Mouse (Mus musculus) yolk sac, embryonic 10.5 days (tissue): ENCODE measurements at regions not wholly inside any gene's neighbourhood (a gene's known extent, or its start where the extent isn't known, plus 50 kb on each side); places are given as distances from the start of the nearest gene placed in this dataset.

Experiments used
- DNase-seq: peaks from one replicate; pipeline ENCODE4 v3.0.0-alpha.2; 2017; ENCODE audit warnings: low spot score

DNA sequence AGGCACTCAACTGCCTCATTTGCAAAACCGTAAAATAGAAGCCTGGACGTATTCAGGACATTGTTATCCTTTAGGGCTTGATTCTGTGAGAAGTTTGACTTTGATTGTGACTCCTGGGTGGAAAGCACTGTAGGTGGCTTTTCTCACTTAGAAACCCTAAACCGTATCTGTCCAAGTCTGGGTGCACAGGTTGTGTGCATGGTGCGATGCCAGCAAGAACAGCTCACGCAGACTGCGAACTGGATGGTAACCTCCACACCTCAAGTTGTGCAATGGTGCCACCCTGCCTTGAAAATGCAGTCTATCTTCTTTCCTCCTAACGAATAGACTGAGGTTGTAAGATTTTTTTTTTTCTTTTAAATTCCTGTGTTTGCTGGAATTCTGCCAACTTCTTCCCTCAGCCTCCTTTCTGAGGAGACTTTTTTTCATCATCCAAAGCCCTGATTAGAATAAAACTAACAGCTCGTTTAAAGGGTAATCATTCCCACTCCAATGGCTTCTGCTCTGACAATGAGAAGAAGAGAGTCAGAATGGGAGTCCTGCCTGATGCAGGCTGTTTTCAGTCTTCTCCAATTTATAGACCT is 383.8 kb upstream of the Slc30a5 start:
- DNase-seq = no peak

DNA sequence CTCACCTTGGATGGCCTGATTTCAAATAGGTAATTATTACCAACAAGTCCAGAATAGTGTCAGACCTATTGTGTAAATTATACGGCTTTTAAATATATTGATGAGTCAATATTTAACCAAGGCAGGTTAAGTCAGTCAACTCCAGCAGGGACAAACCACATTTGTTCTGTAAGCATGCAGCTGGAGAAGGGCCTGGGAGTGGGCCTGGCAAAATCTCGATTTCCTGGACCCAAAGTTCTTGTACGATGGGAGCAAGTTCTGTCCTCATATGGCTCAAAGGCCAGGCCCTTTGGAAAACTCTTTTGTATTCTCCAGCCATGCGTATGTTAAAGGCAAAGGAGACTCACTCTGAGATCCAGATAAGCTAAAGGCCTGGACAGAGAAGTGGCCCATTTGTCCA is 383.2 kb upstream of the Slc30a5 start:
- DNase-seq = no peak

DNA sequence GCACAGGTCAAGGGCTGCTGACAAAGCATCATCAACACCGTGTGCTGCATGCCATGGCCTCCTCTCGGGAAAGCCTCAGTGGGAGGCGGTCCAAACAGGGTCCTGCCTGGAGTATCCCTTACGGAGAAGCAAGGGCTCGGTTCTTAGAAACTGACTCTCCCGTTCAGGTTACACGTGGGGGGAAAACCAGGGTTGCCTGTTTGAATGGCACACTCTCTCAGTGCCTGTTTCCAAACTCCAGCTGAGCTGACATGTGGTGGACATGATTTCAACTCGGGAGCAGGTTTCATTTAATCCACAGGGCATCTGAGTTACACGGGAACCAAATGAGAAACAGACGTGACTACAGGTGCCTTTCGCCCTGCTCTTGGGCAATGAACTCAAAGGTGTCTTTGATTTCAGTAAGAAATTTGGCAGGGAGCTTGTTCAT is 382.6 kb upstream of the Slc30a5 start:
- no peak for DNase-seq

DNA sequence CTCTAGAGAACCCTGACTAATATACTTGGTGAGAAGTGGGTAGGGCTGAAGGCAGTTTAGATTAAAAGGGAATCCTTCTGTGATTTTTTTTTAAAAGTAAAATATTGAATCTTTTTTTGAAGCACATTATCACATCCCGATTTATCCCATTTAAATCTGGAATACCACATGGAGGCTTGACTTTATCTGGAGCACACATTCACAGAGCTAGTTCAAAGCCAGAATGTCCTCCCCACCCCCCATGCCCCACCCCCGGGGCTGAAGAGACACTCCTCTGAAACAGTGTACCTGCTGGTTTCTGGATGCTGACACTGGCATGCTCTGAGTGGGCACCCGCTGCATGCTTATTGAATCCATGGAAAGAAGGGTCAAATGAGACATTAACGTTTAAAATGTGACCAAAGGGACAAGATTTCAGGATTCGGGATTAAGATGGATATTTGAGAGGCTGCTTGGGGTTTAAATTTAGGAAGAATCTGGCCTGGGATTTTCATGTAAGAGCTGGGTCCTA is 382.0 kb upstream of the Slc30a5 start:
- no peak for DNase-seq

DNA sequence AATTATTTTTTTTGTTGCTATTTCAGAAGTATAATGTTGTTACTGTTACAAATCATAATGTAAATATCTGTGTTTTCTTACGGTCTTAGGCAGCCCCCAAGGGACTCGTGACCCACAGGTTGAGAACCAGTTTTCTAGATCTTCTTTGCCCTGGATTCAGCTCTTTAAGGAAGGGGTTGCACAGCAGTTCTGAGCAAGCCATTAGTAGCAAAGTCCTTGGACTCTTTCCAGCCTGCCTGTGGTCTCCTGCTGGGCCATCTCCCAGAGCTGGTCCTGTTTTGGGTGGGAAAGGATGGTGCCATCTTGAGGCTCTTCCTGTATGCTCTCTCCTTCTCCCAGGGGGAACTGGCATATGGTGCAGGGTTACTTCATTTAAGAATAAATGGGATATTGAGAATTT is 380.9 kb upstream of the Slc30a5 start:
- no peak for DNase-seq

DNA sequence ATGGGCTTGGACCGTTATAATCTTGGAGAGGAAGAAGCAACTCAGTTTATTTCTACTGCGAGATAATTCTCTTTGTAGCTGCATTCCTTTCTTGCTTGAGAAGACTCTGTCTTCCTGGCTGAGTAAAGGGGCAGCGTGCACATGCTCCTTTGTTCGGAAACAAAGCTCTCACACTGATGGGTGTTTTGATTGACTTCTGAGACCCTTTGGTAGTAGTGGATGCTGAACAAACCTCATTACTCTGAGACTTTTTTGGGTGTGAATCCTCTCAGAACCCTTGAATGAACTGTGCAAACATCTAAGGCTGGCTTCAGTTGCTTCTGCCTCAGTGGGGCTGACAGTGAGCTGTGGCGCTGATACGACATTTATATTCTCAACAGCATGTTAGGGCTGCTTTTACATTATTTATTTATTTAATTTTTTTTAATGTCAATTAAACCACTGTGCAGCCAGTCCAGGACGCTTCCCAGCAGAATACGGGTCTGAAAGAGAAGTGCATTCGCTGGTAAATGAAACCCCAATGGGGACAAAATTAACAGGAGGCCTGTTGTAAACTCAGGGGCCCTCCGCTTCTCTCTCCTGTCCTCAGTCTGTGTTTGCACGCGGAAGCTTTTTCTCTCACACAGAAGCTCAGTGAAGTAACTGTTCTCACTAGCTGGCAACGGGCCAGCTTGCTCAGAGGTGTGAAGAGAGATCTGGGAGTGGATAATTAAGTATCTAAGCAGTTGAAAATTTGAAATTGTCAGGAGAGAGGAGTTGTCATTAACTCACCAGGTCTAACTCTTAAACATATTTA is 380.1 kb upstream of the Slc30a5 start:
- DNase-seq = no peak

DNA sequence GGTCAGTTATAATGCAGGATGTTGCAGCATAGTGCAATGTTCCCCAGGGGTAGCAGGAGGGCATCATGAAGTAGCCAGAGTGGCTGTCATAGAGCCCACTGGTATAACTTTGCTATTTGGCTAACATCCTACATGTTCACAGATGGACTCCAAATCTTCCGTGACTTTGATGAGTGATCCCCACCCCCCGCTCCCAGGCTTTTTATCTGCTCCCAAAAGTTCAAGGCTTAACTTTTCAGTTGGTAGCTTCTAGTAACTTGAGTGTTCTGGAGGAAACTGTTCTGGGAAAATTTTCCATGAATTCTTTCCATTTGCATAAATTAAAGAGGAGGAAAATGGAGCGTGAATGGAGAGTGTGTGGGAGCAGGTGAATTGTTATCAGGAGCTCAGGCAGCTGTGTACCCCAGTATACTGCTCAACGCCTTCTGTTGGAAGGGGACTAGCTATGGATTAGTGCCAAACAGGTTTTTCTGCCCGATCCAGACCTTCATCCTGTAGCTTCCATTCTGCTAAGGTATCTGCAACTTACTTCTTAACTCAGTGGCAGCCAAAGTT is 379.2 kb upstream of the Slc30a5 start:
- DNase-seq = no peak

DNA sequence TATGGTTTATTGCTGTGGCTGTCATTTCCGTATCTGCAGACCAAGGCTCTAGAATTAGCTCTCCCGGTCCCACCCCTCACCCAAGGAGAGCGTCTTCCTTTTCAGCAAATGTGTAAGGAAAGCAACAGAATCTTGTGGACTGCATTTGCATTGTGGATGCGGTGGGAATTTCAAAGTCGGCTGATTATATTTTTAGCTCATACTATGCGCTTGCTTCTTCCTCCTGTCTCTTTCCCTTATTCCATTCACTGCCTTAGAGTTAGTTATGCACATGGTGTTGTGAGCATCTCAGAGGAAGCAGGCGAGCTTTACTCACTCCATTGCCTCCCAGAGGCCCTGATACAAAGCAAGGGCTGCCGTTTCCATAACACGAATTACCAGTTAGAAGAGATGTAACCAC is 375.6 kb upstream of the Slc30a5 start:
- DNase-seq = no peak

DNA sequence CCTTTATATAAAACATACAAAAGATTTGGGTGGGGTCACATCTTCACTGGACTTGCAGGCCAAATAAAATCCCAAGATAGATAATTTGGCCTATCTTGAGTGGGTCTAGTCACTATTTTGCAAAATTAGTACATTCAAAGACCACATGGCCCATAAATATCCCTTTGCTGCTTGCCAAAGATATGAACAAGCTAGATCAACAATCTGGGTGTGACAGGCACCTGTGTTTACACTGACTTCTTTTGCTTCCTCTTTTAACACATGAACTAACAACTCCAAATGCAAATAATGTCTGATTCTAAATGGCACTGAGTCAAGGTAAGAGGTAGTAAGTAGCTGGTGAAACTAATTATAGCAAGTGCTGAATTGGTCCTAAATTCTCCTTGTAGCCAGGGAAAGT is 370.2 kb upstream of the Slc30a5 start:
- DNase-seq = no peak

DNA sequence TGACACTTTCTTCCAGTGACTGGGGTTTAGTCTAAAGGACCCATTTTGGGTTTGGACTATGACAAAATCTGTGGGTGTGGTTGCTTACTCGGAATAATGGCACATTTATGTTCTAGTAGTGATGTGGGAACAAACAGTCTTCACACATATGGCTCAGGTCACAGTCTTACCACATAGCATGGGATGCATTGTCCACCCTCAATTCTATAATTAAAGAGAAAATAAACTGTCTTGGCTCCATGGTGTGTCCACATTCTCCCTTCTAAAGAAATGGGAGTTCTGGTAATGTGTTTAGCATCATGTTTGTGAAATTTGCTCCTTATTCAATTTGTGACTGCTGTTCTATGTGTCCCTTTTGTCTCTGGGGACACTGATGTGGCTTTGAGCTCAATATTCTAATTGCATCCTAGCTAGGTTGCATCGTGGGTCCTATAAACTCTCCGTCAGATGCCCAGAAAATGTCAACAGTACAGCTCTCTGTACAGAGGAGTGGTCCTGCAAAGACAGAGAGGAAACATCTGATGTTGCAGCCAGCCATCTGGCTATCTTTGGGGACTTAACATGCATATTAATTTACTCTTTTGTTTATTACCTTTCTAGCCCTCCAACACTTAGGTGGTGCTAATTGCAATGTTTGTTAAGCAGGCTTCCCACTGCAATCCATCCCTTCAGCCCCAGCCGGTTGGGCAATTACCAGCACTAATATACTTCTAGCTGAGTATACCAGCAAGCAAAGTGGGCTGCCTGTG is 369.5 kb upstream of the Slc30a5 start:
- DNase-seq = no peak

DNA sequence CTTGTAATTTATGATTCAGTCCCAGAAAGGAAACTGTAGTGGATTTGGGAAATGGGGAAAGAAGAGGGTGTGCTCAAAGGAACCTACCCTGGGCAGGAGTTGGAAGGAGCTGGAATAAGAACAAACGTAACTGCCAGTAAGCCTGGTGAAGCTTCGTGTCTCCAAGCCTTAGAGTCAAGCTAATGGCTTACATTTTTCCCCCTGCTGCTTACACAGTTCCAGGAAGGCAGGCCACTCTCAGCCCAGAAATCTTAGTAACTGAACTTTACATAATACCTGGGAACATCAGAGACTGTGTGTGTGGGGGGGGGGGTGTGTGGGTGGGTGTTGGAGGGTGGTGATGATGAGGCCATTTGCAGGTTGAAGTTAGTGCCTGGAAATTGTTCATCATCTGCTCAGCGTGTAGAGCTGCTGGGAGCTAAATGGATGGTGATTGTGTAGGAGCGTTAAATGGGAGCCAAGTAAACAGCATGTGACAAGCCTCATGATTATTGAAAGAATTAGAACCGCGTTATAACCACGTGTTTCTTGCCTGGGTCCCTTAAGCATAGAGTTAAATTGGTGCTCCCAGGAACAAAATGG is 357.1 kb upstream of the Slc30a5 start:
- no peak for DNase-seq

DNA sequence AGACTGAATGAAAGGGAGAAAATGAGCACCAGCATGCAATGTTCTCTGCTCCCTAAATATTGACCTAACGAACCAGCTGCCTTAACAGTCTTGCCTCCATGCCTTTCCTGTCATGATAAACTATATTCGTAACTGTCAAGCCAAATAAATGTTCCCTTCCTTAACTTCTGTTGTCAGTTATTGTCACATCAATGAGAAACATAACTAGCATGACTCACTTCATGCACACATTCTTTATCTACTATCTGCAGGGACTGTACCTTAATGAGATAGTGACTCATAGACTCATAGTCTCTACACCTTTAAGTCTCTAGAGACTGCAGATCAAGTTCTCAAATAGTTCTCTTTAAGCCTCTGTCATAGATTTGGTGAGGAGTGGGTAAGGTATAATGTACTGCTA is 349.2 kb upstream of the Slc30a5 start:
- DNase-seq = no peak

DNA sequence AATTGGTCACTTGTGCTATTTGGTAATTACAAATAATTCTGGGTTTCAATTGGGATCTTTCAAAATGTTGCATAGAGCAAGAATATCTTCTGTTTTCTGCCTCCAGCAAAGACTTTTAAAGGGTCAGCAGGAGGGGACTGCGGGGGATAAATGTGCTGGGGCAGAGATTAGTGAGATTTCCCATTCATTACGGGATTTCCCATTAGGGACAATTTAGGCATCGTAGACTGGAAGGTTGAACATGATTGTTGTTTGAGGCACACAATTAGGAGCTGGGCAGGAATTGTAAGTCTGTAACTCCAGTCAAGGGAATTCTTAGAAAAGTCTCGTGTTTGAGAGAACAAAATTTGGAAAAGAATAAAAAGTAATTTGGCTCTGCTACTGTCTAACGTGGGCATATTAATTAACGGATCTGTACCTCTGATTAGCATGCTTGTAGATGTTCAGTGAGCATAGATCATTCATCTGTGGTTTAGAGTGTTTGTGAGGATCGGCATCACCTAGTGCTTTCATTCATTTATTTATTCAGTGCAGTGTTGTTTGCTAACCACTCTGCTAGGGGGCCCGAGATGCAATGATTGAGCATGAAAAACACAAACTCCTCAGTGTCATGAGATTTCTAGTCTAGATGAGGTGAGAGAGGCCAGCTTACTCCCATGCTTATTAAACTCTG is 341.9 kb upstream of the Slc30a5 start:
- no peak for DNase-seq

DNA sequence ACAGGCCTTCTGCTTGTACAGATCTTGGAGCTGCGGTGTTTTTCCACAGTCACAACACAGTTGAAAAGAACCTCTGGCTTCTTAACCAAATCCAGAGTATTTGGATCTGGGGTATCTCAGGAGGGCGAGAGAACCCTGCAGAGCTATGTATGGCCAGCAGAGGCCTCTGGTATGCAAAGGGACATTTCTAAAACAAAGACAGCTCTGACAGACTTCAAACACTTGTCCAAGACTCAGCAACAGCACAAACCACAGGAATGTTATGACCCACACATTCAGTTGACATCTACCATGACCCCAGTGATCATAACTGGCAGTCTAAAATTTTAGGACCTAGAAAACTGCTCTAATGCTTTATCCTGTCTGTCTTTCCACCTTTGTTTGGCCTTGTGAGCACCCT is 328.5 kb upstream of the Slc30a5 start:
- DNase-seq = no peak

DNA sequence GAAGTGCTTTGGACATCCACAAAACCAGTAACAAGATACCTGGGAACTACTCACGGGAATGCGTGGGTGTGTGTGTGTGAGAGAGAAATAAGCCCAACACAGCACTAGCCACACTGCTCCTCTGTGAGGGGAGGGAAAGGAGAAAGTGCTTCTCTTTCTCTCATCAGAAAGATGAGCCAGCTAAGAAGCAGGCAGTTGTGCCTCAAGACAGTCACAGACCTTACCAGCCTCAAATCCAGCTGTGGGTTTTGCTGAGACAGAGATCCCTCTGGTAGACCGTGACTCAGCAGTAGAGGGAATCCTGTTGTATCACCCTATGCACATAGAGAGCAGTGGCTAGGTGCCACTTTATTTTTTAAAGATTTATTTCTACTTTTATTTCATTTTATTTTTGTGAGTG is 326.7 kb upstream of the Slc30a5 start:
- DNase-seq = no peak

DNA sequence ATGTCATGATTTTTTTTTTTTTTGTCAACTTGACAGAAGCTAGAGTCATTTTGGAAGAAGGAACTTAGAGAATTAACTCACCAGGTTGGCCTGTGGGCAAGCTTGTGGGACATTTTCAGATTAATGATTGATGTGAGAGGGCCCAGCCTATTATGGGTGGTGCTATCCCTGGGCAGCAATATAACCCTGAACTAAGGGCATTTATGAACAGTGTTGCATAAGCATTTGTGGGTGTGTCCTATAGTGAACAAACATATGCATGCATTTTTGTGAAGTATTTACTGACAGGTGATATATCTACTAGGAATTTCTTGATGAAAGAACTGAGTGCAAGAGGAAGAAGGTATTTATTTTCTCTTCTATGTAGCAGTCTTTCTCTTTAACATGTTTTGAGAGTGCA is 320.5 kb upstream of the Slc30a5 start:
- DNase-seq = no peak

DNA sequence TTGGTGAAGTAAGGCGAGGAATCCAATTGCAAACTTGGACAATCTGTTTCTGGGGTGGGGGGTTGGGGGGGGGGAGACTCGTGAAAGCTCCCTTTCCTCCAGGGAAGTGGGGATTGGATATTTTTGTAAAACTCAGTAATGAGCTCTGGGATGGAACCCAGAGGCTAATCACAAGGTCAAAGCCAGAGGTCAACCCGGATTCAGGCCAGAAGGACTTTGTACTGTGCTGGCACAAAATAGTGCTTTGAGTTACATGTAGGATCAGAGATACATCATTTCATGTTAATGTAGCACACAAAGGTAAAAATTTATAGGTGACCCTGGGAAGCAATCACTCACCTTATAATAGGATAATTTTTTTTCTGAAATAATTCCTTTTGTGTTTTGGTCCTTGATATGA is 309.5 kb upstream of the Slc30a5 start:
- DNase-seq = no peak

DNA sequence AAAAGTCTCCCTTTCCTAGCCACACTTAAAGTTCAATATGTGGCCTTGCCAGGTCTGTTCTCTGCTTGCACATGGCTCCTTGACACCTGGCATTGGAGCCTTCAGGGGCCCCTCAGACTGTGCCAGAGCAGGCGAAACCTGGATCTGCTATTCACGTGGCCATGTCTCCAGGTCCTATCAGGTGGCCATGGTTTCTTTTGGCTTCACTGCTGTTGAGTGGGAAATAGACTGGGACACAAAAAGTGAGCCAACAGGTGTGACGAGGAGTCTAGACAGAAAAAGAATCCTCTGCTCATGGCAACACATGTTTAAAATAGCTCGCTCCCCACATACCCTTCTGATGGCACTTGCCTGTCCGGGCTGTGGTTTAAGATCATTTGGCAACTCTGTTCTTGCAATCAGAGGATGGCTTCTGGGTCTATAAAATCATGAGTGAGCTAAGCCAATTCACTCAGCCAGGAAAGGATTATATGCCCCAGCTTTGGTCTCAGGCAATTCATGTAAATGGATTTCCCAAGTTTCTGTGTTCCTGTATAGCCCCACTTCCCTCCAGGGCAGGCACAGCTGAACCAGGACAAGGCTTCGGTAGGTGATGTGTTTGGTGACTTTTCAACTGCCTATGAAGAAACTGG is 309.0 kb upstream of the Slc30a5 start:
- no peak for DNase-seq

DNA sequence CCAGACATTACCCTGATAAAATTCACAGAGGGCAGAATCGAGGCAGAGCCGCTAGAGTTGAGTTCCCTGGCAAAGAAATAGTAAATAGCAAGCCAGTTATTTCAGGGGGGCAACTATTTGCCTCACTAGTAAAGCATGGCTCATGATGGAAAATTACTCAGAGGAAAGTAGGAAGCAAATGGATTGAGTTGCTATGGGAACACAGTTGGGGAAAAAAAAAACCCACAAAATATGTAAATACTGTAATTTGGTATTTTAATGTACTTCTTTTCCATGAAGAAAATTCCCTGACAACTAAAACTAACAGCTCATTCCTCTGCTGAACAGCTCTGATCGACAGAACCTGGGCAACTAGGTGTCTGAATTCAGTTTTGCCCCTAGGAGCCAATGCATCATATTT is 296.2 kb upstream of the Slc30a5 start:
- no peak for DNase-seq

DNA sequence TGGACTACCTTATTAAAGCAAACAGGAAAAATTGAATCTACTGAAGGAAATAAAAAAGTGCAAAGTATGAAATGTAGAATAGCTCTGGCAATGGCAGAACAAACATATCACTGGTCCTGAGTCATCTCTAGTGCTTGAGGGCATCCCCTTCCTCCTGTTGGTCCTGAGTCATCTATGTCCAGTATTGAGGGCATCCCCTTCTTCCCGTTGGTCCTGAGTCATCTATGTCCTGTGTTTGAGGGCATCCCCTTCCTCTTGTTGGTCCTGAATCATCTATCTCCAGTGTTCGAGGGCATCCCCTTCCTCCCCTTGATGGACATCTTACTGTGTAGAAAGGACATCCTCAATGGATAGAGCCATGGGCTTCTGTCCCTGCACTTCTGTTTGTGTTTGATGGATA is 294.6 kb upstream of the Slc30a5 start:
- no peak for DNase-seq

DNA sequence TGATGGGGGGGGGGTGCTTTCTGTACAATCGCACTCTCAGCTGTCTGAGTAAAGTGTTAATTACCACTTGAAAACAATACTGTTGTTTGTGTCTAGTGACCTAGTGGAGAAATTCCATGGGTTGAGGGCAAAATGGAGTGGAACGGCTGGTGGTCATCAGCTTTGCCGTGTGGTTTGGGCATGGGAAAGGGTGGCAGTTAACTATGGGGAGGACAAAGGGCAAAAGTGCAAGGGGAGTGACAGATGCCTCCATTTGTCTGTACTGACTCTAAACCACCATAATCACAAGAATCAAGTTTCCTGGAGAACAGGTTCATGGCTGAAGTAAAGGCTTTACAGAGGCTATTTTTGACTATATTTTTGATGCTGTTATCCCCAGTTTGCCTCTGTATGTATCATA is 294.0 kb upstream of the Slc30a5 start:
- no peak for DNase-seq
